Mouse (Mus musculus) forebrain, embryonic 16.5 days (tissue): Measurements from ENCODE around the gene Stx1b. TPM values are rescaled to one million over a fixed set of nuclear protein-coding genes. Genes with fewer than 3 reads are reported as not detected.
A peak's percentile ranks its signal among the peaks of the same experiment; 100 is the strongest.

Experiments
- ATAC-seq: fragments of 200-750 bp; cut with Nextera tagmentation; 2 replicates; pipeline ENCODE4 v1.8.0; 2017; ENCODE audit warnings: mild to moderate bottlenecking, moderate library complexity
- H3K27ac ChIP-seq: fragments of 300-500 bp; sonication (generic); 2 replicates; pipeline ENCODE4 v1.5.1; 2014; ENCODE audit warnings: low read length, control low read depth
- H3K27me3 ChIP-seq: fragments of 300-500 bp; sonication (generic); replicated peaks from 2 replicates; pipeline ENCODE4 v1.6.1; 2014; ENCODE audit warnings: low read length; ENCODE audit not compliant: control insufficient read depth, insufficient read depth
- H3K36me3 ChIP-seq: fragments of 300-500 bp; sonication (generic); 2 replicates; pipeline ENCODE4 v1.6.1; 2014; ENCODE audit not compliant: control insufficient read depth, insufficient read depth
- H3K4me1 ChIP-seq: fragments of 300-500 bp; sonication (generic); replicated peaks from 2 replicates; pipeline ENCODE4 v1.6.1; 2014; ENCODE audit warnings: low read length; ENCODE audit not compliant: control insufficient read depth, insufficient read depth
- H3K4me2 ChIP-seq: fragments of 300-500 bp; sonication (generic); 2 replicates; pipeline ENCODE4 v1.6.1; 2014; ENCODE audit warnings: mild to moderate bottlenecking, low read length, control low read depth
- H3K4me3 ChIP-seq: fragments of 300-500 bp; sonication (generic); replicated peaks from 2 replicates; pipeline ENCODE4 v1.5.1; 2014; ENCODE audit warnings: mild to moderate bottlenecking, low read length, control low read depth
- H3K9ac ChIP-seq: fragments of 300-500 bp; sonication (generic); replicated peaks from 2 replicates; pipeline ENCODE4 v1.6.1; 2014; ENCODE audit warnings: low read depth, low read length, control low read depth
- H3K9me3 ChIP-seq: fragments of 300-500 bp; sonication (generic); 2 replicates; pipeline ENCODE4 v1.6.1; 2016; ENCODE audit warnings: low read length; ENCODE audit not compliant: control insufficient read depth
- WGBS: fragments of 180-500 bp; shearing (Covaris S2); extraction: QIAGEN DNeasy Blood & Tissue Kit; methylation state at CpG from one replicate; pipeline ENCODE4 v1.1.7; 2014; 5-methylcytosine and 5-hydroxymethylcytosine counted together
- polyA plus RNA-seq: library from polyadenylated mRNA; unstranded; fragments of >200 nt; fragmentation: Nextera tagmentation; extraction: Ambion mirVana; gene quantifications from 2 replicates; pipeline ENCODE4 v1.2.1, GENCODE M21; 2015

Stx1b gene
- polyA plus RNA-seq, 1 experiment from 2014 or later, result 50.8 TPM

DNA sequence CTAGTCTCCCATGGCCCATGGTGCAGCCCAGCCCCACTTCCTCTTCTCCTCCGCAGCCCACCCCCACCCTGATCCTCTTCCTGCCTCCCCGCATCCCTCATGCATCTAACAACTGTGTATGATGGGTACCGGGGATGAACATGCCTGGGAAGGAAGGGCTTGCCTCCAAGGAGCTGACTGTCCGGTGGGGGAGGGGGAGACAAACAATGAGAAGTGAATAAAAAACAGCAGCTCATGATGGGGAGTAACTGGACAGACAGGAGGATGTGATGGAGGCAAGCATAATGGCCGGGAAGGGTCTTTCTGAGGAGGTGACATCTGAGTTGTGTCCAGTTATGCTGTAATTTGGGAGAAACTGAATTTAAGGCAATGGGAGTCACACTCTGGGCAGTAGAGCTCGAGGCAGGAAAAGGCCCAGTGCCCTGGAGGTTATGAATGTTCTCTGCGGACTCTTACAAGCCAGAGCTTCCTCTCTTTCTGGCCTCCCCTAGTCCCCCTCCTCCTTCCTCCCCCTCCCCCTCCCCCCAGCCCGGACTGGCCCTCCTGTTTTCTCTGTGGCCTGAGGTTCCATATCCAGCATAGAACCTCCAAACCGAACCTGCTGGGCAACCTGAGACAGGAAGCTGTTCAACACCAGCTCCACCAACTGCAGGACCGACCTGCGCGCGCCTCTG, 3.4 kb downstream of the Stx1b start:
- Histone ChIP-seq H3K4me2 (no peak overlapping the region), H3K27me3 (no peaks in the 10 kb centered on the region), H3K36me3 (no peaks in the 10 kb centered on the region), H3K27ac (no peak overlapping the region), H3K9ac (no peak overlapping the region), H3K4me3 (no peak overlapping the region), H3K9me3 (no peaks in the 10 kb centered on the region), H3K4me1 (peaks cover 28% of the 10 kb centered on the region)
- 82% methylated on average over 12 of the region's 13 CpGs for WGBS
- no peak for ATAC-seq

DNA sequence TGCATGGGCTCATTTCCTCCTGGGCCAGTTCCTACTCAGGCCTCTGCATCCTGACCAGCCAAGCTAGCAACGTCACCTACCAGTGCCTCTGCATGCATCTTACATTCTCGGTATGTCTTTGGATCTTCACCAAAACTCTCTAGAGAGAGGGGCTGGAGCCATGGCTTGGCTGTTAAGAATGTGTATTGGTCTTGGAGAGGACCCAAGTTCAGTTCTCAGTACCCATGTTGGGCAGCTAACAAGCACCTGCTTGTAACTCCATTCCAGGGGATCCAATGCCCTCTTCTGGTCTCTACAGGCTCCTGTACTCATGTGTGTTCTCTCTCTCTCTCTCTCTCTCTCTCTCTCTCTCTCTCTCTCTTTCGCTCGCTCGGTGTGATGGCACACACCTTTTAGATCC, 6.6 kb downstream of the Stx1b start:
- Histone ChIP-seq H3K9ac (no peak overlapping the region), H3K36me3 (no peaks in the 10 kb centered on the region), H3K27ac (no peak overlapping the region), H3K4me3 (no peak overlapping the region), H3K27me3 (no peaks in the 10 kb centered on the region), H3K4me2 (no peak overlapping the region), H3K9me3 (no peaks in the 10 kb centered on the region), H3K4me1 (peaks cover 30% of the 10 kb centered on the region)
- WGBS, result 84% methylated on average over 5 of the region's 5 CpGs
- ATAC-seq, result no peak

DNA sequence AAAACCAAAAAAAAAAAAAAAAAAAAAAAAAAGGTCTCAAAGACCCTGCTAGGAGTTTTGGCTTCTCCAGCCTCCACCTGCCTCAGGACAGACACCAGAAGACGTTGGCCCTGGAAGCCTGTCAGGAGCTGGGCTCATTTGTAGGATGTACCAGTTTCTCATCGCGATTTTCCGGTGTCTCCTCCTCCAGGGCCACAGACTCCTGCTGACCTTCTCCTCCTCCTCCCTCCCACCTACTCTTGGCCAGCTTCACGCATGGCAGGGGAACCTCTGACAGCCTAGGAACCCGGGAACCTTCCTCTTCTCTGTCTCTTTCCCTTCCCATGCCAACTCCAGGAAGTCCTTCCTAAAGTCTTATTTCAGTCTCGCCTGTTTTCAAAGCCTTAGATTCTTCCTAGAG, 7.3 kb downstream of the Stx1b start:
- H3K27ac ChIP-seq, result no peak overlapping the region
- H3K9ac ChIP-seq, result no peak overlapping the region
- H3K4me1 ChIP-seq, result peaks cover 25% of the 10 kb centered on the region
- no peak for ATAC-seq
- no peaks in the 10 kb centered on the region for H3K27me3 ChIP-seq
- no peak overlapping the region for H3K4me2 ChIP-seq
- H3K9me3 ChIP-seq, result no peaks in the 10 kb centered on the region
- H3K36me3 ChIP-seq, result peaks cover 3% of the 10 kb centered on the region
- 81% methylated on average over 7 of the region's 7 CpGs for WGBS
- no peak overlapping the region for H3K4me3 ChIP-seq

- ATAC-seq, result no peak
- Histone ChIP-seq H3K27ac (no peak overlapping the region), H3K4me3 (no peak overlapping the region), H3K4me1 (peaks cover 25% of the 10 kb centered on the region), H3K4me2 (no peak overlapping the region), H3K9ac (no peak overlapping the region), H3K36me3 (peaks cover 7% of the 10 kb centered on the region), H3K9me3 (no peaks in the 10 kb centered on the region), H3K27me3 (no peaks in the 10 kb centered on the region)
- WGBS, result 77% methylated on average over 15 of the region's 15 CpGs
Observed at GRCm38 (mm10) chr7:127815954-127816821, 8.2 kb downstream of the Stx1b start.

DNA sequence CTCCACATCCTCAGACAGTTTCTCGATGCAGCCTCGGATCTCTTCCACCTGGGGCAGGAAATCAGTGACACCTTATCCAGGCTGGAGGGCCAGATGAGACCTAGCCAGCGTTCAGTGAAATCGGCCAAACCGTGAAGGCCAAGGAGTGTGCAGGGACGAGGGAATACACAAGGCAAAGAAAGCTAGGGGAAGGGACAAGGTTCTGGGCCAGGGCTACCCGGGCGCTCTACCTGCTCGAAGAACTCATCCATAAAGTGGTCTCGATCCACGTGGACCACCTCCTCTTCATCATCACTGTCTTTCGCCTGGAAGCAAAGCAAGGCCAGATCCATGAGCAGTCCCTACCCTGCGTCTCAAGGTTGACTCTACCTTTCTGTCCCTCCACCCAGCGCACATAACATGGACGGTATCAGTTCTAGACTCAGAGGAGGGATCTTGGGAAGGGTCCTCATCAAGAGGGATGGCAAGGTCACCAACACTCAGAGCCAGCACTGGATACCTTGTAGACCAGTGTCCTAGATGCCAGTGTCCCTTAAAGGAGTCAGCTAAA, 9.2 kb downstream of the Stx1b start:
- Histone ChIP-seq H3K4me3 (no peak overlapping the region), H3K4me2 (no peak overlapping the region), H3K4me1 (peaks cover 21% of the 10 kb centered on the region), H3K27me3 (no peaks in the 10 kb centered on the region), H3K36me3 (peaks cover 7% of the 10 kb centered on the region), H3K9me3 (no peaks in the 10 kb centered on the region), H3K27ac (peak overlapping the region; percentile 25; the same call in 1 of the 2 replicates), H3K9ac (no peak overlapping the region)
- ATAC-seq, result no peak
- 95% methylated on average over 15 of the region's 15 CpGs for WGBS

DNA sequence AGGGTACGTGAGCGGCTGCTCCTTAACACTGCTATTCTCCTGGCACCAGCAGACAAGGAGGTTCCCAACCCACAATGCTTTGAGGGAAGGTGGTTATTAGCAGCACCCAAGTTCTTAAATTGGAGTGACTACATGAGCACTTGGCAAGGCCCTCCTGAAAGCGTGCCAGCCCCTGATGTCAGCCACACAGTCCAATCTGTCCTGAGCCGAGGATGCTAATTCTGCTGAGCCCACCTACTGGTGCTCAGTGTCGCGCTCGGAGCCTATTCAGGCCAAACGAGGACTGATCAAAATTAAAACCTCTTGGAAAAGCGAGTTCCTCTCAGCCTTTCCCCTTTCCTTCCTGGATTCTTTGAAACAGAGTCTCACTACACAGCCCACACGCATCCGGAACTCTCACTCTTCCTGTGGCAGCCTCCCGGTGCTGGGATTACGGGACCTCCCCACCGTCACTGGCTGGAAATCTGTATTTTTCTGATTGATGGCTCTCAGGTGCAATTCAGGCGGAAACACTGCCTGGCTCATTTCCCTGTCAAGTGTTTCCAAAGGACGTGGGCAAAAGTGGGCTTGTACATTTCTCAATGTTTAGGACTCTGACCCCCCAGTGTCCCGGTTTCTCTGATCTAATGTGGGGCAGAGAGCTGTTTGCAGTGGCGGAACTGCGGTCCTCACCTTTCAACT, 10.0 kb downstream of the Stx1b start:
- WGBS, result 50% methylated on average over 19 of the region's 19 CpGs
- Histone ChIP-seq H3K36me3 (peaks cover 7% of the 10 kb centered on the region), H3K4me1 (peaks cover 21% of the 10 kb centered on the region), H3K27me3 (no peaks in the 10 kb centered on the region), H3K9ac (no peak overlapping the region; the same call in 1 of the 2 replicates), H3K4me3 (no peak overlapping the region), H3K4me2 (0 out of 2 replicates have a peak overlapping the region, but pooled peaks have one; percentile 0), H3K9me3 (no peaks in the 10 kb centered on the region), H3K27ac (peak overlapping the region; percentile 25)
- ATAC-seq, result peak; percentile 92

- Histone ChIP-seq H3K27ac (peak overlapping the region; percentile 25), H3K27me3 (no peaks in the 10 kb centered on the region), H3K9ac (no peak overlapping the region), H3K36me3 (peaks cover 10% of the 10 kb centered on the region), H3K4me2 (0 out of 2 replicates have a peak overlapping the region, but pooled peaks have one; percentile 0), H3K4me3 (no peak overlapping the region), H3K4me1 (peaks cover 21% of the 10 kb centered on the region), H3K9me3 (no peaks in the 10 kb centered on the region)
- WGBS, result 64% methylated on average over 4 of the region's 4 CpGs
- ATAC-seq, result peak; percentile 24; the same call in 1 of the 2 replicates
Observed at GRCm38 (mm10) chr7:127813821-127814220, 10.5 kb downstream of the Stx1b start.

- H3K4me1 ChIP-seq, result peaks cover 21% of the 10 kb centered on the region
- H3K27me3 ChIP-seq, result no peaks in the 10 kb centered on the region
- no peak overlapping the region for H3K9ac ChIP-seq
- peaks cover 12% of the 10 kb centered on the region for H3K36me3 ChIP-seq
- H3K4me2 ChIP-seq, result no peak overlapping the region
- no peak overlapping the region for H3K27ac ChIP-seq
- ATAC-seq, result no peak
- 85% methylated on average over 3 of the region's 3 CpGs for WGBS
- H3K9me3 ChIP-seq, result no peaks in the 10 kb centered on the region
- no peak overlapping the region for H3K4me3 ChIP-seq
Observed at GRCm38 (mm10) chr7:127812292-127812691, 12.1 kb downstream of the Stx1b start.

DNA sequence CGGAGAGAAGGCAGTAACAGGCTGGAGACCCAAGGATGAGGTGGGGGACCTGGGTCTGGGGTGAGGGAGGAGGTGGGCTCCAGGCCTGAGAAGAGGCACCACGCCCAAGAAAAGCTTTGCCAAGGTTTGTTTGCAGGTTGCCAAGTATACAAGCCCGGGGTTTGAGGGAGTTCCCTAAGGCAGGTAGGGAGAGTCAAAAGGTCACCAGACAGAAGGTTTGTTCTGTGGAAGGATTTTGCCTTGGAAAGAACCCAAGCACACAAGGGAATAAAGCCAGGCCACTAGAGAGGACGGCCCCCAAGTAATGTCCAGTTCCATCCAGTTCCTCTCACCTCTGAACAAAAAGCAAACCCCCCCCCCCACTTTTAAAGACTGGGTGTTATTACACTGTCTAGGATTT, 13.1 kb downstream of the Stx1b start:
- ATAC-seq, result no peak
- Histone ChIP-seq H3K4me2 (no peak overlapping the region), H3K9me3 (no peaks in the 10 kb centered on the region), H3K4me3 (no peak overlapping the region), H3K27me3 (no peaks in the 10 kb centered on the region), H3K27ac (no peak overlapping the region), H3K4me1 (peaks cover 19% of the 10 kb centered on the region), H3K9ac (no peak overlapping the region), H3K36me3 (peaks cover 12% of the 10 kb centered on the region)
- WGBS, result 87% methylated on average over 4 of the region's 4 CpGs
